Mouse (Mus musculus): Measurements from ENCODE around the gene Znhit2.
A peak's percentile ranks its signal among the peaks of the same experiment; 100 is the strongest.

Gene Znhit2

DNA sequence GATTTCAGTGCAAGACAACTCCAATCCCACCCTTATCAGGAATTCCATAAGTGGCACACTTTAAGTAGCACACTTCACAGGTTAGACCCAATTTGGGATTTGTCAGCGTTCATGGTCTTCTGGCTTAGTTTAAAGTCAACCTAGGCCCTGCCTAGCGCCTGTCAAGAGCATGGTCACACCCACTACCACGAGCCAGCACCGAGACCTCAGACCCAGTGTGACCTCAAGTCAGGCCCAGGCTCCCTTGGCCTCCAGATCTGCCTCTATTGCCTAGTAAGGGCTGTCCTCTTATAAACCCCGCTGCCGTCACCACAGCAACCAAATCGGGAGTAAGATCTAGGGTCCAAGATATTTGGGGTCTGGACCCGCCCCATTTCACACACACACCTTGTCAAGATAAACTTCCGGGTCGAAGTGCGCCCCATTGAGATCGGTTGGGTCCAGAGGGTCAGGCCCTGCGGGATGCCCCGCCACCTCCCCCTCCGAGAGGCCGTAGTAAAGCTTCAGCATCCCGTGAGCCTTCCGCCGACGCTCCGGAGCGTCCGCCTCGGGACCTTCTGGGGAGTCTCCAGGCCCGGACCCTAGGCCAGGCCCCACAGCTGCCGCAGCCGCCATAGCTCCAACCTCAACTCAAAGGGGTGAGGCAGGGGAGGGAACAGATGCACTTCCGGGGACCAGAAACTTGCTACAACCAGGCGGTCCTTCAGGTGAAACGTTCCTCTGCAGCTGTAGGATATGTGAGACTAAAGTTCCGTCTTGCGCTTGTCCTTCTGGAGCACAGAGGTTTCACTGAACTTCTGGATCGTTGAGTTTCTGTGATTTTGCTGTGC is 15.8 kb downstream of the Znhit2 start, which contains the start of gene Vps51:
Gene Vps51, minus strand, starts transcription at position 668 of the 830 bp plus-strand sequence.
- peak; percentile 88 to 90 for DNase-seq

GRCm38 (mm10) chr19:6079983-6080480 is 19.0 kb downstream of the Znhit2 start, which contains the start of gene Tmem262:
TSS of gene Tmem262 (plus strand) at chr19:6080033.
- DNase-seq = no peak

DNA sequence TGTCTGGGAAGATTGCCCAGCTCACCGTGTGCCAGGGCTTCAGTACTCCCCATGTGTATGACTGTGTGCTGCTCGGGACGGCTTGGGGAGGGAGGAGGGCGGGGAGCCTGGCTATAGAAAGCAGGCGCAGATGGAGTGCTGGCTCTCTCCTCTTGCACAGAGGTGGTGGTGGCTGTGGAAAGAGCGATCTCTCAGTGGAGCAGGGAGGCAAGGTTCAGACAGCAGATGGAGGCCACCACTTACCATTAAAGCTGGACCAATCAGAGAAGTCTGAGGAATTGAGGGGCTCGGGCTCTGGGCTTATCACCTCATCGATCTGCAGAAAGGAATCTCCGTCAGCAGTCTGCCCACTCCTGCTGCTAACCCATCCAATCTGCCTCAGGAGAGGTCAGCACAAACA is 21.2 kb downstream of the Znhit2 start, which contains the start of gene Gm28374:
Gene Gm28374, minus strand, starts transcription at position 101 of the 400 bp plus-strand sequence.
- no peak for DNase-seq

DNA sequence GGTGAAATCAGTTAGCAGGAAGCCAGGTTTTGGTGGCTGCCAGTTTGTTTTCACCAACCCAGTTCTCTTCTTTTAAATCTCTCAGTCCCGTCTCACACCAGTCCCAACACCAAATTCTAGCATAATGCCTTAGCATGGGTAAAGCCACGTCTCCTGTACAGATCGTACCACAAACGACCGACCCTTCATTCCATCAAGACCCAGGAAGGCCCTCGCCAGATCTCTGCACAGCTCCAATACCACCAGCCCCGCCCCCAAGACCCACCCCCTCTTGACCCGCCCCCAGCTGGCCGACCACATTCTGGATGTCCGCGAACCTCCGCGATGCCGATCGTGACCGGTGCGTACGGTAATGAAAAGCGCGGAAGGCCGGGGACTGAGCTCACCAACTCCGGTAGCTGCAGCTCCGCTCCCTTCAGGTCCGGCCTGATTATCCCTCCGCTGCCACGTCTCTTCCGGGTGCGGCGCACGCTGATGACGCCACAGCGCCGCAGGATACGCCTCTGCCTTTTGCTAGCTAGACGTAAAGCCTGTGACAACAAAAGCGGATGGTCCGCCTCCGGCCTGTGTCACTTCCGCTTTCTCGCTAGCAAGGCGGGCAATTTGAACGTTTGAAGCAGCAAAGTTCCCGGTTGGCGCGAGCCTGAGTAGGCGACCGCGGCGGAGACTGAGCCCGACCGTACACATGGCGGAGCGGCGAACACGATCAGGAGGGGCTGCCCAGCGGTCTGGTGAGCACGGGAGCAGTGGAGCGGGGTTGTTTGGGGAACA is 23.7 kb downstream of the Znhit2 start, which contains the start of the genes Zfpl1 and Cdca5:
Gene Zfpl1, minus strand, starts transcription at position 479 of the 771 bp plus-strand sequence.
Gene Cdca5, plus strand, starts transcription at position 506 of the 771 bp plus-strand sequence.
- peak; percentile 96 to 97 for DNase-seq

DNA sequence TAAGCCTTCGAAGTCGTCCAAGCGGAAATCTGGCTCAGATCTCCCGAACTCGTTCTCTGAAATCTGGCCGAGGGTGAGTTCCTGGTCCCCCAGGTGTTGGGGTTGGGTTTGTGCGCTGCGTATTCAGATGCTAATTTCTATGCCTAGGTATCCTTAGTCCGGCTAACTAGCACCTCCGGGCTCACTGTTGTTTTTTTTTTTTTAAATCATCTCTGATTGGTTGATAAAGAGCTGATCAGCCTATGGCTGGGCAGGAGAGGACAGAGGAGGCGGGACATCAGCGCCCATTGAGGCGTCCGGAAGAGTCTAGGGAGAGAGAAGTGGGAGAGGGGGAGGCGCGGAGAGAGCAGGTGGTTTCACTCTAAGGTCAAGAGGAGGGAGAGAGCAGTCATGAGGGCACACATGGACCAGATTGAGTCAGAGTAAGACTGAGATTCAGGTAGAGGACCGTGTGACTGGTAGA is 24.5 kb downstream of the Znhit2 start:
- peak; percentile 47 to 54 for DNase-seq

DNA sequence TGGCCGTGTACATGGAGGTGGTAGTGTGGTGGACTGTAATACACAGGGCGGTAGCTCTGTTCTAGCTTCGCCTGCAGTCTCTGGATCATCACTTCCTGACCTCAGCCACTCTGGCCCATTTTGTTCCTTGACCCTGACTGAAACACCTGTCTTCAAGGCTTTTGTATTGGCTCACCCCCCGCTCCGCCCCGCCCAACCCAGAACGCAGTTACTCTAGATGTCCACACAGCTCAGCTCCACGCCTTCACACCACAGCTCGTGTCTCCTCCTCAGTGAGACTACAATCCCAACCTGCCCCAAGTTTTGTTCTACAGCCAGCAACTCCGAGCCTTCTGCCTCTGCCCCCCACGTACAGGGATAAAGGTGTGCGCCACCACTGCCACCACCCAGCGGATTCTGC is 27.8 kb downstream of the Znhit2 start:
- no peak for DNase-seq

- DNase-seq = no peak
These were observed 33.1 kb downstream of the Znhit2 start, which contains the start of gene AC131692.1 for GRCm38 (mm10) chr19:6094119-6094518. TSS of gene AC131692.1 (plus strand) at chr19:6094419.

DNA sequence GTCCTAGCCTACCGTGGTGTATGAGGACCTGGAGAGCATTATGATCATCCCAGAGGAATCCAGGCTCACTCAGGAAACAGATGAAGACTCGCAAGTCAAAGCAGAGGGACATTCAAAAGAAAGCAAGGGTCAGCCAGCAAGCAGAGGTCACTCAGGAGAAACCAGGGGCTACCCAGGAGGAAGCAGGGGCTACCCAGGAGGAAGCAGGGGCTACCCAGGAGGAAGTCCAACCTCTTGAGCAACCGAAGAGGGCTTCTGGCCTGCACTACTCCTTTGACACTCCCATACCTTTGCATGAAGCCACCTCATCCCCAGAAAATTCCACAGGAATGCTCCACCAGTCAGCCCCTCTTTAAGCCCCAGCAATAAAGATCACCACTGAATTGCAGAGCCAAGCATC is 36.9 kb downstream of the Znhit2 start:
- no peak for DNase-seq

DNA sequence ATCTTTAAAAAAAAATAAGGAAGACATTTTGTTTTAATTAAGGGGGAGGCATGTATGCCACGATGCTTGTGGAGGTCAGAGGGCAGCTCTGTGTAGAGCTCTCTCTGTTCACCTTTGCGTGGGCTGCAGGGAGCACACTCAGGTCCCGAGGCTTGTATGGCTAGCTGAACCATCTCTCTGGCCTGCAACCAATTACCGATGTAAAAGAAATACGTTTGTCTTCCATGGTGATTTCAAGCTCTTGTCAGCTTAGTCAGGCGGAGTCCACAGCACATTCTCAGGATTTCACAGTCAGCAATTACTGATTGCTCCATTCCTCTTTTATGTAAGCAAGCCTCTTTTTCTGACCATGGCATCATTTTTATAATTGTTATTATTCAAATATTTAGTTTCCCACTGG is 40.2 kb downstream of the Znhit2 start:
- DNase-seq = no peak

DNA sequence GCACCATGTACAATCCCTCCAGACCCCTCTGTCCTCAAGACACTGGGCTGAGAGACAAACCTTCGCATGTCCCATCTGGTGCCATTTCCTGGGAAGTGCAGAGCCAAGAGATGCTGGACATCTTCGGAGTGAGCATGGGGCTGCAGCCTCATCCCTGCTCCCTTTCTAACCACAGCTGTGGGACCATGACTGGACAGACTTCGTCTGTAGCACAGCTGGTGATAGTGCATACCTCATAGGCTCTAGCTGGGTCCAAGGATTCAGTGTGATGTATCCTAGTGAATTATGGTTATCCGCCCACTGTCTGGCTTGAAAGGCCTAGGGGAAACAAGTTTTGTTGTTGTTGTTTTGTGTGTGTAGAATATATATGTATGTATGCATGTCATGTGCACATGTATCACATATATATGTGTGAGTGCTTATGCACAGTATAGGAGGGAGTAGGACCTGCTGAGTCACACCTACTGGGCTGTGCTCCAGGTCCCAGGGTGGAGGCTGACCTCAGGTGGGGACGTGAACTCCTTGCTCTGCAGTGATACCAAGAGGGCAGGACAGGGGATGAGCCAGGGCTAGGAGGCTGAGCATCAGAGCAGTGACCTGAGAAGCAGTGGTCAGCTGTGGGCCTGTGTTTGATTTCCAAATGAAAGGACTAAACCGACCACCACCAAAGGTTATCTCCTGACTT is 41.3 kb downstream of the Znhit2 start:
- no peak for DNase-seq

DNA sequence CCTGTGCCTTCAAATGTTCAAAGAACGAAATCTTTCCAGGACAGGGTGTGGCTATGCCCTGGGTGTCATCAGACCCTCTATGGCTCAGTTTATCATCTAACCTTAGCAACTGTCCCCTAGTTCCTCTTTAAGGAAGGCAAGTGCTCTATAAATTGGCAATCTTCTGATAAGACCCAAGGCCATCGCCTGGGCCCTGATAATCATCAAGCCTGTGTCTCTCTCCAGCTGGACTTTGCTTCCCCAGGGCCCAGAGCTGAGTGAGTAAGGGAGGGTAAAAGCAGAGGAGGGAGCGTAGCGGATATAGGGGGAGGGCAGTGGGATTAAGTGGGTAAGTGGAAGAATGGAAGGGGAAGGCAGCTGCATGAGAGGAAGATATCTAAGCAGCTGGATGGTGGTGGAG is 43.5 kb downstream of the Znhit2 start:
- no peak for DNase-seq

GRCm38 (mm10) chr19:6105586-6105985 is 44.6 kb downstream of the Znhit2 start, which contains the start of gene Naaladl1:
TSS of gene Naaladl1 (plus strand) at chr19:6105782.
- DNase-seq = no peak

Data from lung, adult 18-20 months (tissue).